Comparison of ENCODE assay signal across 28 mouse cellular contexts in the genomic region with DNA sequence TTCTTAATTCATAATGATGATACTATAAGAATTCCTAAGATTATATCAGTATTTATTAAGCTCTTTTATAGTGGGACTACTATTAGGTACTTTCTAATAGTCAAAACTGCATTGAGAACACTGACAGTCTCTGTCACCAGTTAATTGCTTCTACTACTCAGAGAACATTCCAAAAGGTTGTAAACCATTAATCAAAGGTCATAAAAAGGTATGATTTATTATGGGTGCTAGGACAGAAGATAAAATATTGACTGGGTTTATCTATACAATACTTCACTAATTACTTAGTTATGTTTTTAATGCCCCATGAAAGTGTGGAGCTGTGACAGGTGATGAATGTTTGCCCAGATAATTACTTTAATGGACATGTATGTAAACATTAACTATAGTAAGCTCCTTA.
"Had no signal": no experiment of that assay in that cellular context is flagged by ENCODE, and none has a peak within 500 bp of the region (broad histone marks: within the 10 kb centered on the region; RNA-seq: fewer than 3 reads in every experiment).

No protein-coding gene starts in this region.

- H3K36me3 ChIP-seq: embryonic facial prominence, embryonic 10.5 days; embryonic facial prominence, embryonic 12.5 days; embryonic facial prominence, embryonic 13.5 days; embryonic facial prominence, embryonic 15.5 days; forebrain, embryonic 10.5 days; forebrain, embryonic 12.5 days; forebrain, embryonic 15.5 days had no signal

- H3K9me3 ChIP-seq: embryonic facial prominence, embryonic 10.5 days; embryonic facial prominence, embryonic 12.5 days; embryonic facial prominence, embryonic 13.5 days; embryonic facial prominence, embryonic 15.5 days; forebrain, embryonic 10.5 days; forebrain, embryonic 12.5 days; forebrain, embryonic 13.5 days; forebrain, embryonic 15.5 days had no signal

- H3K4me2 ChIP-seq: embryonic facial prominence, embryonic 12.5 days; embryonic facial prominence, embryonic 13.5 days; embryonic facial prominence, embryonic 15.5 days; forebrain, embryonic 12.5 days; forebrain, embryonic 13.5 days; forebrain, embryonic 15.5 days had no signal

- ATAC-seq: forebrain, embryonic 13.5 days; forebrain, embryonic 14.5 days; forebrain, embryonic 15.5 days; forebrain, embryonic 16.5 days; forebrain, postnatal 0 days had no signal

- H3K9ac ChIP-seq: embryonic facial prominence, embryonic 12.5 days; embryonic facial prominence, embryonic 13.5 days; embryonic facial prominence, embryonic 15.5 days; forebrain, embryonic 12.5 days; forebrain, embryonic 13.5 days; forebrain, embryonic 15.5 days; forebrain, postnatal 0 days had no signal

- H3K4me3 ChIP-seq: embryonic facial prominence, embryonic 10.5 days; embryonic facial prominence, embryonic 12.5 days; embryonic facial prominence, embryonic 13.5 days; embryonic facial prominence, embryonic 15.5 days; erythroblast, embryonic 14.5 days; forebrain, embryonic 10.5 days; forebrain, embryonic 12.5 days; forebrain, embryonic 13.5 days; forebrain, embryonic 15.5 days; gastrocnemius, adult 2 months had no signal

- H3K27ac ChIP-seq: embryonic facial prominence, embryonic 10.5 days; embryonic facial prominence, embryonic 12.5 days; embryonic facial prominence, embryonic 13.5 days; embryonic facial prominence, embryonic 15.5 days; forebrain, embryonic 10.5 days; forebrain, embryonic 12.5 days; forebrain, embryonic 13.5 days; forebrain, embryonic 15.5 days; gastrocnemius, adult 2 months had no signal

- H3K27me3 ChIP-seq: embryonic facial prominence, embryonic 12.5 days; embryonic facial prominence, embryonic 13.5 days; embryonic facial prominence, embryonic 15.5 days; forebrain, embryonic 12.5 days; forebrain, embryonic 13.5 days; forebrain, embryonic 15.5 days had no signal

- H3K4me1 ChIP-seq: embryonic facial prominence, embryonic 10.5 days; embryonic facial prominence, embryonic 12.5 days; embryonic facial prominence, embryonic 13.5 days; embryonic facial prominence, embryonic 15.5 days; forebrain, embryonic 10.5 days; forebrain, embryonic 12.5 days; forebrain, embryonic 13.5 days; forebrain, embryonic 15.5 days had no signal

- DNase-seq: cerebellum, adult 18-20 months; cerebellum, adult 2 months; cerebellum, adult 8-10 months; cerebellum, adult 9-10 months; cerebellum, adult 9-11 months; cerebellum, postnatal 10 days; cerebellum, postnatal 14 days; cerebellum, postnatal 25 days; cerebellum, postnatal 36 days; embryo, embryonic 11 days; forebrain, postnatal 0 days; gastrocnemius, adult 2 months; gastrocnemius, postnatal 10 days; gastrocnemius, postnatal 14 days; gastrocnemius, postnatal 25 days; gastrocnemius, postnatal 36 days; heart, adult 11 months had no signal
